Mouse (Mus musculus) spleen, postnatal 10 days (tissue): ENCODE data around the gene Dctpp1.

Experiments
- DNase-seq, 2 experiments: peaks; one replicate each; pipeline ENCODE4 v3.0.0; 2021 to 2022; ENCODE audit warnings: low spot score in 2 of 2

Gene Dctpp1

DNA sequence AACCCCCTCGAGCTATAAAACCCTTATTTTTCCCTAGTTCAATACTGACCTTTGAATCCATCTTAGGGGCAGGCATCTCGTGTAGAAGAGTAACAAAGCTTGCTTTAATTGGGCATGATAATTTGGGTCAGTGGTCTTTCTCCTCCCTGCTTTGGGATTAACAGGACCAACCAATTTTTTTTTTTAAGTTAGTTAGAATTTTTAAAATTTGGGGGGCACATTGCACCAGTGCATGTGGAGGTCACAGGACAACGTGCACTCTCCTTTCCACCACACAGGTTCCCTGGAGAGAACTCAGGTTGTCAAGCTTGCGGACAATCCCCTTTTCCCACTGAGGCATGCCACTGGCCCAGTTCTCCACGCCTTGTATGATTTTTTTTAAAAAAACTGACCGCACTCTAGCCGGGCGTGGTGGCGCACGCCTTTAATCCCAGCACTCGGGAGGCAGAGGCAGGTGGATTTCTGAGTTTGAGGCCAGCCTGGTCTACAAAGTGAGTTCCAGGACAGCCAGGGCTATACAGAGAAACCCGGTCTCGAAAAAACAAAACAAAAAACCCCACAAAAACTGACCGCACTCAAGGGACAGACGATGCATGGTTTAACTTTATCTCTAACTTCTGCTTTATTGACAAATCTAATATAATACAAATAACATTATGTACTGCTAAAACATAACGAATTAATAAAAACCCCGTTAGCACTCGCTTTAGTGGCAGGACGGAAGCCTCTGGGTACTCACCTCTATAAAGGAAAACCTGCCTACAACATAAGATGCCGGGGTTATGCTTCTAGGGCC is 28.5 kb downstream of the Dctpp1 start:
- no peak for DNase-seq

DNA sequence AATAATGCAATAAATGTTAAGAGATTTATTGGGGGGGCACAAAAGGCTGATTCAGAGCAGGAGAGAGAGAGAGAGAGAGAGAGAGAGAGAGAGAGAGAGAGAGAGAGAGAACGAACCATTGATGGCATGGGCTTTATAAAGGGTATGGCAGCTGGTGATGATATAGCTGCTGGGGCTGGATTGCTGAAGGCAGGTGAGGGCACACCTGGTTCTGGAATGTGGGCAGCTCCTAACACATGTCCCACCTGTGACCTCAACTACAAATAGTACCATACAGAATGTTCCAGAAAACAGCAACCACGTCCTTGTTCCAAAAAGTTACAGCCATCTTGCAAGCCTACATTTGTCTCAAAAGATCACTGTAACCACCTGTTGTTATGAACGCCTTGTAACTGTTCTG is 29.1 kb downstream of the Dctpp1 start:
- no peak for DNase-seq

DNA sequence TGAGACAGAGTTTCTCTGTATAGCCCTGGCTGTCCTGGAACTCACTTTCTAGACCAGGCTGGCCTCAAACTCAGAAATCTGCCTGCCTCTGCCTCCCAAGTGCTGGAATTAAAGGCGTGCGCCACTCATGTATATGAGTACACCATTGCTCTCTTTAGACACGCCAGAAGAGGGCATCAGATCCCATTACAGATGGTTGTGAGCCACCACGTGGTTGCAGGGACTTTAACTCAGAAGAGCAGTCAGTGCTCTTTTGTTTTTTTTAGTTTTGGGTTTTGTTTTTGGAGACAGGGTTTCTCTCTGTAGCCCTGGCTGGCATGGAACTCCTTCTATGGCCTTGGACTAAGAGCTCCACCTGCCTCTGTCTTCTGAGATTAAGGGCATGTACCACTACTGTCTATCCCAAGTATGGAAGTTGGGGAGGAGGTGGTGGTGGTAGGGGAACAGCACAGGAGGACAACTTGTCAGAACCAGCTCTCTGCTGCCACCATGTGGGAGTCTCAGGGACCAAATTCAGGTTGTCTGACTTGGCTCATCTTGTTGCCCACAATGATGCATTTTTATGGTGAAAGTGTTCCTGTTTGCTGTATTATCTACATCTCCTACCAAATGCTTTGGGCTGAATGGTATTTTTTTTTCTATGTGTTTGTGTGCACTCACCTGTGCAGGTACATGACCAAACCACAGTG is 31.8 kb downstream of the Dctpp1 start:
- peak; percentile 89 to 95 for DNase-seq

DNA sequence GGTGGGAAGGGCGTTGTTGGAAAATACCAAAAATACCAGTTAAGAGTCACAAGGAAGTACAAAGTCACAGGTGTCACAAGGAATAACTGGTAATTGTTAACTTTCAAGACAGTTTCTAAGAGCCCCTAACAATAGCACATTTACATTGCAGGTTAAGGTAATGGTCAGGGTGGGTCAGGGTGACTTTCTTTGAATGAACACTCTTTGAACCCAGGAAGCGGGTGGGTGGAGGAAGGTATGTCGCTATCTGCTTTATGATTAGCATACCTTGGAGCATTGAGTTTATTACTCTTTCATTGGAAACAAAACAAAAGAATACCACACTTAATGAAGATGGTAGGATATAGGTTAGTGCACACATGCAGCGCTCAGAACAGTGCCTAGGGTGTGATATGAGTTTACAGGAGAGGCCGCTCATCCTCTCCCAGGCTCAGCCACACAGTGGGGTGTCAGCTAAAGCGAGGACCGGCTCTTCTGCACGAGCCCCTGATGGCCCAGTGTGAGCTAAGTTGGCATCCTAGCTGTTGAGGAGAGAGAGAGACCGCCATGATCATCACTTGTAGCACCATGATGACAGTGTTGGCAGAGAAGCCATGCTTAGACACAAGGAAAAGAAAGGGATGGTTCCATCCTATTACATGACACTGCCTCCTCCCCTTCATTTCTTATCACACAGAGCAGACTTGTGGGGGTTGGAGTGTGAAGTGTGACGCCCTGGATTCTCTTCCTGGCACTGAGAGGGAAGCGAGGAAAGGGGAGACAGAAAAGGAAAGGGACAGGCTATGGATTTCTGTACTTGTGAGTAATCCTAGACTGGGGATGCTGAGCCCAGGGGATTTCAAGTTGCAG is 35.1 kb downstream of the Dctpp1 start:
- peak in 1 of 2 experiments; percentile 53 for DNase-seq

DNA sequence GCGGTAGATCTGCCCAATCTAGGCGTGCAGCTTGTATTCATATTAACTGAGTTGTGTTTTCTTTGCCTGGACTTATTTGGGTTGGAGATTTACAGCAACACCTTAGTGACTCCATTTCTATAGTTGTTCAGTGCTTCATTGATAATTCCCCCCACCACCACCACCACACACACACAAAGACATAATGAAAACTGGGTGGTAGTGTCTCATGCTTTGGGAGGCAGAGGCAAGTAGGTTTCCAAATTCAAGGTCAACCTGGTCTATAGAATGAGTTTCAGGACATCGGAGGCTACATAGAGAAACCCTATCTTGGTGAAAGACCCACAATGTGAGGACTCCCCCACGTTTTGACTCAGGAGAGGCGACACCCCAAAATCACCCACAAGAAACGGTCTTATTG is 35.9 kb downstream of the Dctpp1 start:
- no peak for DNase-seq

DNA sequence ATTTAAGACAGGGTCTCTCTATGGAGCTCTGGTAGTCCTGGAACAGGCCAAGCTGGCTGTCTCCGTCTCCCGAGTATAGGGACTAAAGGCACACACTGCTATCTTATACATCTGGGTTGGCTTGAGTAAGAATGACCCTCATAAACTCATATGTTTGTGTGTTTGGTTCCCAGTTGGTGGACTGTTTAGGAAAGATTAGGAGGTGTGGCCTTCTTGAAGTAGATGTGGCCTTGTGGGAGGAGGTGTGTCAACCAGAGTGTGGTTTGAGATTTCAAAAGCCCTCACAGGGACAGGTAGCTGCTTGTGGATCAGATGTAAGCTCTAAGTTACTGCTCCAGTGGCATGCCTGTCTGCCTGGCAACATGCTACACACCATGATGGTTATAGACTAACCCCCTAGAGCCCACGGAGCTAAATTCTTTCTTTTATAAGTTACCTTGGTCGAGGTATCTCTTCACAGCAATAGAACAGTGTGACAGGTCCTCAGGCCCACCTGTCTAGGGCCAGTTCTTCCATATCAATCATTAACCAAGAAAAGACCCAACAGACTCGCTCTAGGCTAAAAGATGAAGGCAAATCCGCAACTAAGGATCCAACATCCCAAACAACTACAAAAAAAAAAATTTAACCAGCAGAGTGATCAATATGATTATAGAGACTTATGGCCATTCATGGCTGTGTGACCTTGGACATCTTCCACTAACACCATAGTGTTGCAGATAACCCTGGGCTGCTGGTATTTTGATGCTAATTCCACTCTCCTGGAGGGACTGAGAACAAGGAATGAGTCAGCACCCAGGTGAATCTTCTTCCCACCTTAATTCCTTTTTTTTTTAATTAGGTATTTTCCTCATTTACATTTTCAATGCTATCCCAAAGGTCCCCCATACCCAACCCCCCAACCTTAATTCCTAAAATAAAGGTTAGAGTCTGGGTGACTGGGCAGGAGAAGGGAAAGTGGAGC is 36.7 kb downstream of the Dctpp1 start:
- DNase-seq: no peak

DNA sequence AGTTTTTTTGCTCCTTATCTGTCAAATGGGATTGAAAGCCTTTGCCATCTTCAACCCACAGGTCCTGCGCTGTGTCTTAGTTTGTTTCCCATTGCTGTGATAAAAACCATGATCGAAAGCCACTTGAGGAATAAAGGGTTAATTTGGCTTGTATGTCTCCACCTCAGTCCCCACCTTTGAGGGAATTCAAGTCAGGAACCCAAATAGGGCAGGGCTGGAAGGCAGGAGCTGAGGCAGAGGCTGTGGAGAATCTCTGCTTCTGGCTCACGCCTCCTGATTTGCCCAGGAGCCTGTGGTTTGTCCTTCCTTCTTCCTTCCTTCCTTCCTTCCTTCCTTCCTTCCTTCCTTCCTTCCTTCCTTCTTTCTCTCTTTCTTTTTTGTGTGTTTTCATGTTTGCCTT is 37.4 kb downstream of the Dctpp1 start:
- DNase-seq: no peak

DNA sequence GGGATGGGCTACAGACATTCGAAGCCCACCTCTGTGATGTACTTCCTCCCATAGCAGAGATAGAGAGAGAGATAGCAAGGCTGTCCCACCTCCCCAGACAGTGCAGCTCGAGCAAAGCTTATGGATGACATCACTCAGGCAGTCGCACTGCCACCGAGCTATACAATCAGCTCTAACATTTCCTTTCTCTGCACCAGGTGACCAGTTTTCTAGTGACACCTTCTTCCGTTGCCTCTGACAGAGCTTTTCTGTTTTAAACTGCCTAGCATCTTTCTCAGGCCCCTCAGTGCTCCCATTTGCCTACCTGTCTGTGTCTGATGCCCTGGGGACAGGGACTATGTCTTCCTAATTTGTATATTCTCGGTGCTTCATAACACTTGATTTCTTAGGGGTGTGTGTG is 40.1 kb downstream of the Dctpp1 start:
- DNase-seq: peak in 1 of 2 experiments; percentile 16

DNA sequence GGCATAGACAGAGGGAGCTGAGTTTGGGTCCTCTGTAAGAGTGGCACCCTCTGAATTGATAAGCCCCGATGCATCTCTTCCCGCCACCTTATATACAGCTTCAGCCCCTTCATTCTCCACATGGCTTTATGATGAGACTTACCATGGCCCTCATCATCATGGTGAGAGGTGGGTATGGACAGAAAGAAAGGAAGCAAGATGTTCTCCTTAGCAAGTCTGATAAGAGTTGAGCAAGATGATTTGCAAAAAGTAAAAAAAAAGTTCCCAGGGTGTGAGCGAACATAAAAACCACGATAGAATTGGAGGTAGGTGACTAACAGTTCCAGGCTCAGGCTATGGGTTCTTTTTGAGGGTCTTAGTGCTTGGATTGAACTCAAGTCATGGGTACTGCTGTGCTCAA is 41.8 kb downstream of the Dctpp1 start:
- peak in 1 of 2 experiments; percentile 35 for DNase-seq

DNA sequence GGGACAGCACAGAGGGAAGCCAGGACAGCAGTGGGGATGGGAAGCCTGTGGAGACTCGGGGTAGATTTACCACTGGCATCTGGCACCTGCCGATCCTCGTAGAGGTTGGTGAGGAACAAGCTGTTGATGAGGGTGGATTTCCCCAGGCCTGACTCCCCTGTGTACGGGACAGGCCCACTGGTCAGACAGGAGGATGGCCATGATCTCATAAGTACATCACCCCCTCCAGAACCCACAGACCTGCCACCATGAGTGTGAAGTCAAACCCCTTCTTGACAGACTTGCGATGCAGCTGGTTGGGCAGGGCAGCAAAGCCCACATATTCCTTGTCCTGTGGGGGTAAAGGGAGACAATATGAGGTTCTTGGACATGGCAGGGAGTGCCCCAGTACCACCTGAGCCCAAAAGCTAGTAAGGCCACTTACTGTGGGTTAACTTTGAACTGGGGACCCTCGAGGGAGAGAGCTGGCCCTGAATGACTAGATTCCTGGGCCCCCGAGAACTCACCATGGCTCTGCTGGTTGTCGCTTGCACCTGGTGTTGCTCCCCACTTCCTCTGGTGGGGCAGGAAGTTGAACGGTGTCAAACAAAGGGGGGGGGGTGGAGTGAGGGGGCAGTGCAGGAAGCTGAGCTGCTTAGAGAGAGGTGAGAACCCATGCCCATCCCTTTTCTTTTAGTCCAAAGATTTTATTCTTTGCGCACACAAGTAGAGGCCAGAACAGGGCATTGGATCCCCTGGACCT is 42.4 kb downstream of the Dctpp1 start:
- DNase-seq: peak; percentile 58 to 65

DNA sequence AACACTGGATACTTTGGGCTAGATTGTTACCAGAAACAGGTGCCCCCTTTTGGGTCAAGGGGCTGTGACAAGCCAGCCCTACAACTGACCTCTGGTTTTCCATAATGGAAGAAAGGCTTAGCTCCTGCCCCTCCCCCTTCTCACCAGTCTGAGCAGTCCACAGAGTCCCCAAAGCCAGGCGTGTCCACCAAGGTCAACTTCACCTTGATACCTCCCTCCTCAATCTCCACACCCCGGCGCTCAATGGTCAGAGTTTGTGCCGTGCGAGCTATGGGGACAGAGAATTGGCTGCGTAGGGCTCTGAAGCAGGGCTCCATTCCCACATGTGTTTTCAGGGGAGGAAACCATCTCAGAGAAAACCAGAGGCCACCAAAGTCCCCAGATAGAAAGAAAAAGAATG is 43.0 kb downstream of the Dctpp1 start:
- no peak for DNase-seq

DNA sequence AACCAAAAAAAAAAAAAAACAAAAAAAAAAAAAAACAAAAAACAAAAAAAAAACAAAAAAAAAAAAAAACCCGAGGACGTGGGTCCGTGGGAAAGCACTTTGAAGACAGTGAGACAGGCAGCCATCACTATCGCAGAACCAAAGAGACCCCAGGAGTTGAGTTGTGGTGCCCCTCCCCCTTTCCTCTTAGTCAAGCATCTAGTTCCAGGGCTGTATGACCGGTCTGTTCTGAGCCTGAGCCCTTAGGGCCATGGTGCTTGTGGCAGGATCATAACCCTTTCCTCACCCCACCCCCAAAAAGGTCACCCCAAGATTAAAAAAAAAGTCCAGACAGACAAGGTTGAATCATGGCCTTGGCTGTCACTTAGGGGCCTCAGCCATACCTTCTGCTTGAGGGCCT is 44.2 kb downstream of the Dctpp1 start:
- no peak for DNase-seq

DNA sequence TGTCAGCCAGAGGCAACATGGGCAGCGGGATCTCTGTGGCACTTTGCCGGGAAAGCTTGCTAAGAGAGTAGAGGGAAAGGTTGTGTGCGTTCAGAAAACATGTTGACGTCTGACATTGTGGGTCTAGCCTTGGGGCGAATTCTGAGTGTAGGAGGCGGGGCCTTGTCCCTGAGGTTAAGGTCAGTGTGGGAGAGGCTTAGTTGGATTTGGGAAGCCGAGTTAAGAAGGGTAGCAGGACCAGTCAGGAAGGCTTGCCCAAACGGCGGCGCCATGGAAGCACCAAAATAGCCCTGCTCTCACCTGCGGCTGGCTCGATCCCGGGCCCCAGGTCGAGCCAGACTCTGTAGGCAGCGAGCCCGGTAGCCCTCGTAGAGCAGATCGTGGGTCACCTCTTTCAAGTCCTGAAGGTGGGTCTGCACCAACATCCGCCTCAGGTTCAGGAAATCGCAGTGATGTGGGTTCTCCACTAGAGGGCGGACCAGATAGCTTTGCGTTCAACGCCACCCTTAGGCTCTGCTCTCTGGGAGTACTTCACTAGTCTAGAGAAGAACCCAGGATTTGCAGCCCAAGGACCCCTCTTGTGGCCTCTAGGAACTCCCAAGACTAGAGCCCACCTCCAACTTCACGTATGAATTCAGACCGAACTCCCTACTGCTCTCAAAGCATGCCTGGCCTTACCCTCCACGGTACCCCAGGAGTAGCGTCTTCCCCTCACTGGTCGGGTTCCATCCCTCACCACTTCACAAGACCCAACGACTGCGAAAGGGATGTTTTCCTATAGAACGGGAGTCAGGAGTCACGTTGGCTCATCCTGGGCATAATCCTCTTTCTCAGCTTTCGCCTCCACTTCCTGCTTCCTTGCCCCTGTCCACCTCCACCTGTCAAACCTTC is 45.3 kb downstream of the Dctpp1 start:
- peak; percentile 59 to 76 for DNase-seq

DNA sequence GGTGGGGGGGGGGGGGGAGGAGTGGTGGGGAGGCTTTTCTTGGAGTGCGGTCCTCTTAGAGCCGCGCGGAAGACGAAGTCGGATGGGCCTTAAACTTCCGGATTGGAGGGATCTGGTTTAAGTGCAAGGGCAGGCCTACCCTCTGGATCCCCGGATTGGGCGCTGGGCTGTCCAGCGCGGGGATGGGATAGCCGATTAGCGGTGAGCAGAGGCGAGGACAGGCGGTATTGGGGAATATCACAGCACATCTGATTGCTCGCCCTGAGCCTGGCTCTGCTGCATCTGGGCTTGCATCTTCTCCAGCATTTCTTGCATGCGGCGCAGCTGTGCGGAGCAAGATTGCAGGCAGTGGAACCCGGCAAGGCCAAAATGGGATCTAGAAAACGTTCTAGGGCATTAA is 46.0 kb downstream of the Dctpp1 start:
- no peak for DNase-seq

DNA sequence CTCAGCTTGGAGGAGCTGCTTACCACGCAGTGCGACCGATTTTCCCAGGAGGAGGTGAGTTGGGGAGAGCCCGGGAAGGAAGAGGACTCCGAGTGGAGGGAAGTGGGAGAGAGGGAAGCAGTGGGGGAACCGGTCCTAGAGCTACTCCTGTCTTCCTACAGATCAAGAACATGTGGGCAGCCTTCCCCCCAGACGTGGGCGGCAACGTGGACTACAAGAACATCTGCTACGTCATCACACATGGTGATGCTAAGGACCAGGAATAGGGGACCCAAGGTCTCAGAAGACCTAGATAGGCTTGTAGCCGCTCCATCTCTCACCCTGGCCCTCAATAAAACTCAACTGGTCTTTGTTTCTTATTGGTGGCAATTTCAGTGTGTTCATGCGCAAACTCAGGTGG is 46.6 kb downstream of the Dctpp1 start:
- no peak for DNase-seq

DNA sequence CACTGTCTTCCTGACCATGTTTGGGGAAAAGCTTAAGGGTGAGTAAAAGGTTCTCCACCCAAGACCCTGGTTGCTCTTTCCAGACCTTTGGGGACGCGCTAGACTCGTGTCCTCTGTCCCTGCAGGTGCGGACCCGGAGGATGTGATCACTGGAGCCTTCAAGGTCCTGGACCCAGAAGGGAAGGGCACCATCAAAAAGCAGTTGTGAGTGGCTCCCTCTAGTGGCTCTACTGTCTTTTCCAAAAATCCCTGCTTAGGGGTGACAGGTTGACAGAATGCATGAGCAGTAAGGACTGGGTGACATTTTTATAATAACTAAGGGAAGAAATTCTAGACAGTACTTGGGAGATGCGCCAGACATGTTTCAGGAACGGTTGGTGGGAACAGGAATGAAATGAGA is 47.0 kb downstream of the Dctpp1 start:
- peak in 1 of 2 experiments; percentile 64 for DNase-seq

DNA sequence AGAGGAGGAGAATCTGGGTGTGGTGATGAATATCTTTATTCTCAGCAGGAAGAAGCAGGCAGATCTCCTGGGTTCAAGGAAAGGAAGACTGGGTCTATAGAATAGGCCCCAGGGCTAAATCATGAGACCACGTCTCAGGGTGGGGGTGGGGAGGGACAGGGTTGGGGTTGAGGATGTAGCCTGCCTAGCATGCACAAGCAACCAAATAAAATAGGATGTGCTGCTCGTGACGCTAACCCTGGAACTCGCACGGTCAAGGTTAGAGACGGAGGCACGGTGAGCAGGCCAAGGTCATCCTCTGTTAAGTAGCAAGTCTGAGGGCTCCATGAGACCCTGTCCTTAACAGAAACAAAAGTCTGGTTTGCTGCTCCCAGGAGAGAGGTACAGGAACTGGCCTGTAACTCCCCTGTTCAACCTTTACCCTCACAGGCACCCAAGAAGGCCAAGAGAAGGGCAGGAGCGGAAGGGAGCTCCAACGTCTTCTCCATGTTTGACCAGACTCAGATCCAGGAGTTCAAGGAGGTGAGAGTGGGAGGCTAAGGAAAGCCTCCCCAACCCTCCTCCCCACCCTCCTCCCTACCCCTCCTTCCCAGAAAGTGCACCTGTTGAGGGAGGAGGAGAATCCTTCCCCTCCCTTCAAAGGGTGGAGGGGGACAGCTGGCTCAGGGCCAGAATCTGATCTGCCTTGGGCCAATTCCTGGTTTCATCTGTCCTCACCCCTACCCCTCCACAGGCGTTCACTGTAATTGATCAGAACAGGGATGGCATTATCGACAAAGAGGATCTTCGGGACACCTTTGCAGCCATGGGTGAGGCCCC is 47.9 kb downstream of the Dctpp1 start:
- DNase-seq: no peak

DNA sequence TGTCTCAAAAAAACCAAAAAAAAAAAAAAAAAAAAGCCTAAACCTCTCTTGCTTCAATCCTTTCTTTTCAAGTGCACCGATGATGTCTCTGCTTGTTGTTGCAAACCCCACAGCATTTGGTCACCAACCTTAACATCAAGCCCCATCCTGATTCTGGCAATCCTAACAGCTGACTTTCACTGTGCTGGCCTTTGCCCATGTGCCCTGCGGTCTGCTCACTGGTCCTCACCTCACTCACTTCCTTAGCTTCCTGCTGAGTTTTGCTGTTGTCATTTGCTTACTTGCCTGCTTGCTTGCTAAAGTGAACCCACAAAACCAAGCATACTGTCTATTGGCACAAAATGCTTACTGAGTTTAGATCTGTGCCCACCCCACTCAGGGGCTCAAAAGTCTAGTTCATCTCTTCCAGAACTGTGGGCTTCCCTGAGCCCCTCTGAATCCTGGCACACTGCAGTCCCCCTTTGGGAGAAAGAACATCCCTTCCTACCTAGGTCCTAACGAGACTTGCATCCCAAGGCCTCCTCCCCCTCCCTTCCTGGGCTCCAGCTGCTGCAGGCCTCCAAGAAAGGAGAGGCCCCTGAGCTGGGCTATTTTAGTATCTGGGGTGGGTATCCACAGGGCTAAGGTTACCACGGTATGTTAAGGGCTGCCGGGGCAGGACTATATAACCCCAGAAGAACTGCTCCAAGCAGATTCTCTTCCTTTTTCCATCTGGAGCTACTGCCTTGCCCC is 49.3 kb downstream of the Dctpp1 start:
- DNase-seq: no peak
